Mouse (Mus musculus) intestine, embryonic 16.5 days (tissue): Measurements from ENCODE around the gene Krt6a. TPM values are rescaled to one million over a fixed set of nuclear protein-coding genes. Genes with fewer than 3 reads are reported as not detected.

Experiments used
- ATAC-seq: fragments of 200-750 bp; cut with Nextera tagmentation; 2 replicates; pipeline ENCODE4 v1.8.0; 2017; ENCODE audit warnings: moderate TSS enrichment, moderate library complexity
- H3K27ac ChIP-seq: fragments of 300-500 bp; sonication (generic); 2 replicates; pipeline ENCODE4 v1.5.1; 2014; ENCODE audit warnings: mild to moderate bottlenecking, low read length
- H3K27me3 ChIP-seq: fragments of 300-500 bp; sonication (generic); replicated peaks from 2 replicates; pipeline ENCODE4 v1.6.1; 2014; ENCODE audit warnings: low read length, control low read depth, mixed read lengths; ENCODE audit not compliant: control insufficient read depth, insufficient read depth
- H3K36me3 ChIP-seq: fragments of 300-500 bp; sonication (generic); 2 replicates; pipeline ENCODE4 v1.6.1; 2014; ENCODE audit warnings: low read length, control low read depth; ENCODE audit not compliant: control insufficient read depth, insufficient read depth
- H3K4me1 ChIP-seq: fragments of 300-500 bp; sonication (generic); 2 replicates; pipeline ENCODE4 v1.6.1; 2014; ENCODE audit warnings: low read length, control low read depth, mixed read lengths; ENCODE audit not compliant: control insufficient read depth, insufficient read depth
- H3K4me2 ChIP-seq: fragments of 300-500 bp; sonication (generic); 2 replicates; pipeline ENCODE4 v1.6.1; 2014; ENCODE audit warnings: low read depth, low read length, control low read depth
- H3K4me3 ChIP-seq: fragments of 300-500 bp; sonication (generic); 2 replicates; pipeline ENCODE4 v1.5.1; 2014; ENCODE audit warnings: mild to moderate bottlenecking, low read length
- H3K9ac ChIP-seq: fragments of 300-500 bp; sonication (generic); 2 replicates; pipeline ENCODE4 v1.6.1; 2014; ENCODE audit warnings: low read depth, low read length
- H3K9me3 ChIP-seq: fragments of 300-500 bp; sonication (generic); 2 replicates; pipeline ENCODE4 v1.6.1; 2016; ENCODE audit warnings: low read length, control low read depth; ENCODE audit not compliant: control insufficient read depth
- whole genome bisulfite sequencing: fragments of 180-500 bp; shearing (Covaris S2); extraction: QIAGEN DNeasy Blood & Tissue Kit; methylation state at CpG from one replicate; pipeline ENCODE4 v1.1.7; 2014; 5-methylcytosine and 5-hydroxymethylcytosine counted together
- microRNA-seq: library from miRNA; unstranded; fragments of <30 nt; microRNA quantifications from one replicate; pipeline ENCODE4, GENCODE M21; 2016
- polyA plus RNA-seq: library from polyadenylated mRNA; unstranded; fragments of >200 nt; fragmentation: Nextera tagmentation; extraction: Ambion mirVana; gene quantifications from 2 replicates; pipeline ENCODE4 v1.2.1, GENCODE M21; 2015

Krt6a gene
- polyA plus RNA-seq, 1 experiment from 2014 or later, result 0.39 TPM

- ATAC-seq, result no peak
- H3K4me2 ChIP-seq, result no peak overlapping the region
- H3K36me3 ChIP-seq, result no peaks in the 10 kb centered on the region
- no peaks in the 10 kb centered on the region for H3K9me3 ChIP-seq
- WGBS, result 74% methylated on average over 5 of the region's 5 CpGs
- H3K27me3 ChIP-seq, result no peaks in the 10 kb centered on the region
- no peak overlapping the region for H3K27ac ChIP-seq
- no peak overlapping the region for H3K4me3 ChIP-seq
- H3K9ac ChIP-seq, result no peak overlapping the region
- no peaks in the 10 kb centered on the region for H3K4me1 ChIP-seq
These were observed 41.3 kb downstream of the Krt6a start for GRCm38 (mm10) chr15:101652736-101653265.

GRCm38 (mm10) chr15:101647280-101647679 is 46.8 kb downstream of the Krt6a start, which contains the start of gene Gm5478:
Gm5478 (minus strand) TSS chr15:101647380.
- no peak within 1 kb of the TSS for H3K4me3 ChIP-seq
- no peaks in the 10 kb centered on the region for H3K36me3 ChIP-seq
- no peaks in the 10 kb centered on the region for H3K27me3 ChIP-seq
- no peaks in the 10 kb centered on the region for H3K4me1 ChIP-seq
- no peaks in the 10 kb centered on the region for H3K9me3 ChIP-seq
- no peak within 1 kb of the TSS for H3K4me2 ChIP-seq
- no peak for ATAC-seq
- H3K27ac ChIP-seq, result no peak within 1 kb of the TSS
- WGBS, result 78% methylated on average over 3 of the region's 3 CpGs
- no peak within 1 kb of the TSS for H3K9ac ChIP-seq

Small RNA genes lying within 50 kb of the gene (microRNA-seq; reads per million reads assigned to microRNA genes)
- gene Gm44323, result not detected
- gene Gm44342, result not detected
- not detected for gene Gm44383
- not detected for gene Gm44479

Other genes starting within 250 kb of the Krt6a start
- 0.20 TPM in 1 of 2 replicates, not detected in the other for gene Krt88, start 246.6 kb downstream of the Krt6a start, polyA plus RNA-seq
- gene Krt81, start 230.6 kb downstream of the Krt6a start, polyA plus RNA-seq, result not detected in 2 replicates
- gene Krt86, start 220.8 kb downstream of the Krt6a start, polyA plus RNA-seq, result not detected in 2 replicates
- gene Krt83, start 202.8 kb downstream of the Krt6a start, polyA plus RNA-seq, result 0.09 TPM in 1 of 2 replicates, not detected in the other
- not detected in 2 replicates for gene Gm49425, start 177.0 kb downstream of the Krt6a start, polyA plus RNA-seq
- 0.28 and 0.53 TPM in 2 replicates for gene Krt84, start 161.5 kb downstream of the Krt6a start, polyA plus RNA-seq
- not detected in 2 replicates for gene Krt82, start 143.6 kb downstream of the Krt6a start, polyA plus RNA-seq
- 0.09 and 0.16 TPM in 2 replicates for gene Krt90, start 131.4 kb downstream of the Krt6a start, polyA plus RNA-seq
- gene Krt75, start 120.4 kb downstream of the Krt6a start, polyA plus RNA-seq, result not detected in 2 replicates
- 0.11 TPM in 1 of 2 replicates, not detected in the other for gene Gm5414, start 66.1 kb downstream of the Krt6a start, polyA plus RNA-seq
- not detected in 2 replicates for gene Gm5478, start 46.9 kb downstream of the Krt6a start, polyA plus RNA-seq
- gene Krt6b, start 14.0 kb downstream of the Krt6a start, polyA plus RNA-seq, result not detected in 2 replicates
- 0.13 and 0.34 TPM in 2 replicates for gene Krt5, start 18.6 kb upstream of the Krt6a start, polyA plus RNA-seq
- not detected in 2 replicates for gene Krt71, start 48.8 kb upstream of the Krt6a start, polyA plus RNA-seq
- gene Krt72, start 92.2 kb upstream of the Krt6a start, polyA plus RNA-seq, result not detected in 2 replicates
- not detected in 2 replicates for gene Krt73, start 108.0 kb upstream of the Krt6a start, polyA plus RNA-seq
- not detected in 2 replicates for gene Krt2, start 123.9 kb upstream of the Krt6a start, polyA plus RNA-seq
- 0.48 and 0.49 TPM in 2 replicates for gene Krt1, start 156.5 kb upstream of the Krt6a start, polyA plus RNA-seq
- 0.13 TPM in 1 of 2 replicates, not detected in the other for gene Krt77, start 175.4 kb upstream of the Krt6a start, polyA plus RNA-seq
- not detected in 2 replicates for gene Krt76, start 198.6 kb upstream of the Krt6a start, polyA plus RNA-seq
- 1.0 TPM in 1 of 2 replicates, not detected in the other for gene Krt4, start 230.4 kb upstream of the Krt6a start, polyA plus RNA-seq
- gene Krt79, start 246.0 kb upstream of the Krt6a start, polyA plus RNA-seq, result 0.06 TPM in 1 of 2 replicates, not detected in the other